Mouse (Mus musculus) small intestine, adult 2 months (tissue): ENCODE data around the gene Hmox2.

ENCODE experiments used
- CTCF ChIP-seq: fragments of 200-500 bp; IDR thresholded peaks from 2 replicates; pipeline ENCODE4 v1.5.1; 2012; ENCODE audit warnings: low read depth, mild to moderate bottlenecking, control low read depth, inconsistent platforms, low read length, moderate library complexity, mixed read lengths; ENCODE audit not compliant: insufficient replicate concordance, insufficient read length; ENCODE audit errors: extremely low read depth
- POLR2A ChIP-seq: fragments of 200-500 bp; IDR thresholded peaks from 2 replicates; pipeline ENCODE4 v1.6.1; 2012; ENCODE audit warnings: low read depth, mild to moderate bottlenecking, control low read depth, inconsistent platforms, low read length, moderate library complexity

GRCm38 (mm10) chr16:4676836-4677235 is 49.3 kb upstream of the Hmox2 start:
- TF ChIP-seq CTCF (no peak), POLR2A (no peak)
